Mouse (Mus musculus): Measurements from ENCODE around the gene Sele. TPM values are rescaled to one million over a fixed set of nuclear protein-coding genes. Genes with fewer than 3 reads are reported as not detected.

The Sele gene
- polyA plus RNA-seq, 1 experiment from 2014 or later, result 0.04 TPM

GRCm38 (mm10) chr1:164069261-164069660, 21.2 kb downstream of the Sele start:
- no peak for ATAC-seq

GRCm38 (mm10) chr1:164070461-164070860, 22.4 kb downstream of the Sele start:
- H3K27me3 ChIP-seq (replicated peaks; ENCODE audit: control insufficient read depth, insufficient read depth, low read length), result no peaks in the 10 kb centered on the region
- H3K36me3 ChIP-seq (ENCODE audit: control insufficient read depth, insufficient read depth), result no peaks in the 10 kb centered on the region
- 91% methylated on average over 4 of the region's 4 CpGs for WGBS
- no peak overlapping the region for H3K4me3 ChIP-seq (ENCODE audit: low read depth, low read length)
- H3K9ac ChIP-seq (ENCODE audit: low read depth, low read length), result no peak overlapping the region
- H3K9me3 ChIP-seq (ENCODE audit: control insufficient read depth), result no peaks in the 10 kb centered on the region
- H3K4me2 ChIP-seq (replicated peaks; ENCODE audit: low read depth), result no peak overlapping the region
- ATAC-seq, result no peak
- H3K4me1 ChIP-seq (replicated peaks; ENCODE audit: control insufficient read depth, insufficient read depth, low read length), result no peaks in the 10 kb centered on the region
- H3K27ac ChIP-seq (ENCODE audit: low read depth, low read length), result no peak overlapping the region
- TF ChIP-seq CTCF (IDR thresholded peaks at IDR 0.05; ENCODE audit: low read depth), result no peak

More at GRCm38 (mm10) chr1:164069261-164069660, 21.2 kb downstream of the Sele start:
- Histone ChIP-seq H3K9ac (ENCODE audit: low read depth, low read length) (no peak overlapping the region), H3K9me3 (ENCODE audit: control insufficient read depth) (no peaks in the 10 kb centered on the region), H3K4me1 (replicated peaks; ENCODE audit: control insufficient read depth, insufficient read depth, low read length) (no peaks in the 10 kb centered on the region), H3K4me2 (replicated peaks; ENCODE audit: low read depth) (no peak overlapping the region), H3K36me3 (ENCODE audit: control insufficient read depth, insufficient read depth) (no peaks in the 10 kb centered on the region), H3K4me3 (ENCODE audit: low read depth, low read length) (no peak overlapping the region), H3K27ac (ENCODE audit: low read depth, low read length) (no peak overlapping the region), H3K27me3 (replicated peaks; ENCODE audit: control insufficient read depth, insufficient read depth, low read length) (no peaks in the 10 kb centered on the region)
- TF ChIP-seq CTCF (IDR thresholded peaks at IDR 0.05; ENCODE audit: low read depth), result no peak

GRCm38 (mm10) chr1:164071111-164071510, 23.1 kb downstream of the Sele start:
- no peak for ATAC-seq
- Histone ChIP-seq H3K4me1 (replicated peaks; ENCODE audit: control insufficient read depth, insufficient read depth, low read length) (no peaks in the 10 kb centered on the region), H3K9me3 (ENCODE audit: control insufficient read depth) (no peaks in the 10 kb centered on the region)

GRCm38 (mm10) chr1:164072001-164072400, 24.0 kb downstream of the Sele start:
- TF ChIP-seq CTCF (IDR thresholded peaks at IDR 0.05; ENCODE audit: low read depth), result no peak
- Histone ChIP-seq H3K4me3 (ENCODE audit: low read depth, low read length) (no peak overlapping the region), H3K4me1 (replicated peaks; ENCODE audit: control insufficient read depth, insufficient read depth, low read length) (no peaks in the 10 kb centered on the region), H3K27ac (ENCODE audit: low read depth, low read length) (no peak overlapping the region), H3K9me3 (ENCODE audit: control insufficient read depth) (no peaks in the 10 kb centered on the region), H3K36me3 (ENCODE audit: control insufficient read depth, insufficient read depth) (no peaks in the 10 kb centered on the region), H3K9ac (ENCODE audit: low read depth, low read length) (no peak overlapping the region), H3K27me3 (replicated peaks; ENCODE audit: control insufficient read depth, insufficient read depth, low read length) (no peaks in the 10 kb centered on the region), H3K4me2 (replicated peaks; ENCODE audit: low read depth) (no peak overlapping the region)
- 90% methylated on average over 4 of the region's 4 CpGs for WGBS
- no peak for ATAC-seq

More at GRCm38 (mm10) chr1:164071111-164071510, 23.1 kb downstream of the Sele start:
- Histone ChIP-seq H3K9ac (ENCODE audit: low read depth, low read length) (no peak overlapping the region), H3K27me3 (replicated peaks; ENCODE audit: control insufficient read depth, insufficient read depth, low read length) (no peaks in the 10 kb centered on the region), H3K4me2 (replicated peaks; ENCODE audit: low read depth) (no peak overlapping the region), H3K27ac (ENCODE audit: low read depth, low read length) (no peak overlapping the region), H3K4me3 (ENCODE audit: low read depth, low read length) (no peak overlapping the region), H3K36me3 (ENCODE audit: control insufficient read depth, insufficient read depth) (no peaks in the 10 kb centered on the region)
- WGBS, result 78% methylated on average over 7 of the region's 7 CpGs
- TF ChIP-seq CTCF (IDR thresholded peaks at IDR 0.05; ENCODE audit: low read depth), result no peak

- no peak for TF ChIP-seq CTCF (IDR thresholded peaks at IDR 0.05; ENCODE audit: low read depth)
- no peak overlapping the region for H3K4me2 ChIP-seq (replicated peaks; ENCODE audit: low read depth)
- H3K27ac ChIP-seq (ENCODE audit: low read depth, low read length), result no peak overlapping the region
- no peak overlapping the region for H3K4me3 ChIP-seq (ENCODE audit: low read depth, low read length)
- no peaks in the 10 kb centered on the region for H3K27me3 ChIP-seq (replicated peaks; ENCODE audit: control insufficient read depth, insufficient read depth, low read length)
- no peaks in the 10 kb centered on the region for H3K9me3 ChIP-seq (ENCODE audit: control insufficient read depth)
- H3K9ac ChIP-seq (ENCODE audit: low read depth, low read length), result no peak overlapping the region
- H3K4me1 ChIP-seq (replicated peaks; ENCODE audit: control insufficient read depth, insufficient read depth, low read length), result no peaks in the 10 kb centered on the region
- 86% methylated on average over 9 of the region's 9 CpGs for WGBS
- no peak for ATAC-seq
- H3K36me3 ChIP-seq (ENCODE audit: control insufficient read depth, insufficient read depth), result no peaks in the 10 kb centered on the region
These were observed 25.1 kb downstream of the Sele start for GRCm38 (mm10) chr1:164073091-164073490.

GRCm38 (mm10) chr1:164073803-164074202, 25.8 kb downstream of the Sele start:
- Histone ChIP-seq H3K27me3 (replicated peaks; ENCODE audit: control insufficient read depth, insufficient read depth, low read length) (no peaks in the 10 kb centered on the region), H3K4me2 (replicated peaks; ENCODE audit: low read depth) (no peak overlapping the region), H3K4me1 (replicated peaks; ENCODE audit: control insufficient read depth, insufficient read depth, low read length) (no peaks in the 10 kb centered on the region), H3K4me3 (ENCODE audit: low read depth, low read length) (no peak overlapping the region), H3K27ac (ENCODE audit: low read depth, low read length) (no peak overlapping the region), H3K36me3 (ENCODE audit: control insufficient read depth, insufficient read depth) (no peaks in the 10 kb centered on the region), H3K9ac (ENCODE audit: low read depth, low read length) (no peak overlapping the region), H3K9me3 (ENCODE audit: control insufficient read depth) (no peaks in the 10 kb centered on the region)
- 79% methylated on average over 7 of the region's 7 CpGs for WGBS
- ATAC-seq, result no peak
- no peak for TF ChIP-seq CTCF (IDR thresholded peaks at IDR 0.05; ENCODE audit: low read depth)

- Histone ChIP-seq H3K27me3 (replicated peaks; ENCODE audit: control insufficient read depth, insufficient read depth, low read length) (no peaks in the 10 kb centered on the region), H3K4me1 (replicated peaks; ENCODE audit: control insufficient read depth, insufficient read depth, low read length) (no peaks in the 10 kb centered on the region), H3K36me3 (ENCODE audit: control insufficient read depth, insufficient read depth) (no peaks in the 10 kb centered on the region), H3K9ac (ENCODE audit: low read depth, low read length) (no peak overlapping the region), H3K9me3 (ENCODE audit: control insufficient read depth) (no peaks in the 10 kb centered on the region), H3K4me2 (replicated peaks; ENCODE audit: low read depth) (no peak overlapping the region), H3K4me3 (ENCODE audit: low read depth, low read length) (no peak overlapping the region), H3K27ac (ENCODE audit: low read depth, low read length) (no peak overlapping the region)
- 81% methylated on average over 2 of the region's 2 CpGs for WGBS
- ATAC-seq, result no peak
- TF ChIP-seq CTCF (IDR thresholded peaks at IDR 0.05; ENCODE audit: low read depth), result no peak
These were observed 26.6 kb downstream of the Sele start for GRCm38 (mm10) chr1:164074606-164075140.

Data from intestine, postnatal 0 days (tissue).